Mouse (Mus musculus) urinary bladder, postnatal 25 days (tissue): ENCODE results near the gene Srsf4.

Experiments
- DNase-seq: peaks from one replicate; pipeline ENCODE4 v3.0.0; 2022; ENCODE audit warnings: low spot score

Gene Srsf4

GRCm38 (mm10) chr4:131914891-131915469 lies 41.6 kb downstream of the Srsf4 start:
- no peak for DNase-seq

GRCm38 (mm10) chr4:131915821-131916328 lies 42.5 kb downstream of the Srsf4 start:
- DNase-seq: no peak

GRCm38 (mm10) chr4:131916425-131916824 lies 43.0 kb downstream of the Srsf4 start:
- DNase-seq: peak; percentile 79

- DNase-seq: no peak
These were observed 43.7 kb downstream of the Srsf4 start for GRCm38 (mm10) chr4:131917010-131917555.

GRCm38 (mm10) chr4:131918026-131918533 lies 44.7 kb downstream of the Srsf4 start:
- no peak for DNase-seq

GRCm38 (mm10) chr4:131918711-131919500 lies 45.5 kb downstream of the Srsf4 start:
- no peak for DNase-seq

GRCm38 (mm10) chr4:131919506-131920140 lies 46.2 kb downstream of the Srsf4 start:
- DNase-seq: no peak

GRCm38 (mm10) chr4:131920141-131920594 lies 46.8 kb downstream of the Srsf4 start:
- DNase-seq: peak; percentile 43

GRCm38 (mm10) chr4:131920595-131921351 lies 47.4 kb downstream of the Srsf4 start:
- peak; percentile 58 for DNase-seq

- DNase-seq: no peak
These were observed 48.3 kb downstream of the Srsf4 start, which contains the start of gene Tmem200b for GRCm38 (mm10) chr4:131921461-131922346. Gene Tmem200b, plus strand, starts transcription at chr4:131921771.

GRCm38 (mm10) chr4:131922404-131922803 lies 49.0 kb downstream of the Srsf4 start:
- DNase-seq: no peak

- DNase-seq: no peak
These were observed 50.8 kb downstream of the Srsf4 start for GRCm38 (mm10) chr4:131924096-131924810.

GRCm38 (mm10) chr4:131929146-131929545 lies 55.7 kb downstream of the Srsf4 start:
- DNase-seq: no peak

GRCm38 (mm10) chr4:131939459-131939858 lies 66.0 kb downstream of the Srsf4 start:
- no peak for DNase-seq

- no peak for DNase-seq
These were observed 67.4 kb downstream of the Srsf4 start for GRCm38 (mm10) chr4:131940846-131941245.

- no peak for DNase-seq
These were observed 74.4 kb downstream of the Srsf4 start for GRCm38 (mm10) chr4:131947848-131948247.

- no peak for DNase-seq
These were observed 76.5 kb downstream of the Srsf4 start for GRCm38 (mm10) chr4:131949903-131950302.

- no peak for DNase-seq
These were observed 77.2 kb downstream of the Srsf4 start for GRCm38 (mm10) chr4:131950657-131951056.
